Mouse (Mus musculus): ENCODE data around the gene Bod1l.

- TF ChIP-seq CTCF (IDR thresholded peaks at IDR 0.05; ENCODE audit: low read depth) (no peak), EP300 (IDR thresholded peaks at IDR 0.05; ENCODE audit: low read depth) (no peak)
Observed at GRCm38 (mm10) chr5:41788877-41789276, 55.2 kb downstream of the Bod1l start.
